Mouse (Mus musculus) bone marrow, adult 2 months (tissue): ENCODE results near the gene Tead1.

Experiments
- CTCF ChIP-seq: fragments of 200-500 bp; IDR thresholded peaks from 2 replicates; pipeline ENCODE4 v1.5.1; 2011; ENCODE audit warnings: low read length, control low read depth; ENCODE audit not compliant: control insufficient read depth, insufficient read depth
- POLR2A ChIP-seq: fragments of 200-500 bp; IDR thresholded peaks from 2 replicates; pipeline ENCODE4 v1.6.1; 2011; ENCODE audit warnings: low read depth, mild to moderate bottlenecking, control low read depth, low read length, borderline replicate concordance; ENCODE audit not compliant: control insufficient read depth

DNA sequence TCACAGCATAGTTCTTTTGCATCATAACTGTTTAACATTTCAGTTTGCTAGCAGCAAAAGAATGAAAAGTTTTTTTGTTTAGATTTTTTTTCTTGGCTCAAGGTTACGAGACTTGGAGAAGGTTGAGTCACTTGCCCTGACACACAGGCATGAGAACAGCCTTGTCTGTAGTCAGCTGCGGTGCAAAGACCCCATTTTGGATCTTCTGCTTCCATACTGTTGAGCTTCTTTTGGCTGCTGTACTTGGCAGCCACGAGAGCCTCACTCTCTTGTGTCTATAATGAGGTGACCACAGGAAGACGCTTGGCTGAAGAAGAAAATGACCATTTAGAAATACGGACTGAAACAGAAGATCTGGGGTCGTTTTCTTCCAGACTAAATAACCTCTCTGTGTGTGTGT, 159.0 kb downstream of the Tead1 start:
- TF ChIP-seq CTCF, result no peak
- TF ChIP-seq POLR2A, result no peak
